Mouse (Mus musculus) testis, postnatal 14 days (tissue): ENCODE results near the gene Duox1.

Source experiments
- DNase-seq: peaks from one replicate; pipeline ENCODE4 v3.0.0; 2021; ENCODE audit warnings: low spot score

The Duox1 gene

DNA sequence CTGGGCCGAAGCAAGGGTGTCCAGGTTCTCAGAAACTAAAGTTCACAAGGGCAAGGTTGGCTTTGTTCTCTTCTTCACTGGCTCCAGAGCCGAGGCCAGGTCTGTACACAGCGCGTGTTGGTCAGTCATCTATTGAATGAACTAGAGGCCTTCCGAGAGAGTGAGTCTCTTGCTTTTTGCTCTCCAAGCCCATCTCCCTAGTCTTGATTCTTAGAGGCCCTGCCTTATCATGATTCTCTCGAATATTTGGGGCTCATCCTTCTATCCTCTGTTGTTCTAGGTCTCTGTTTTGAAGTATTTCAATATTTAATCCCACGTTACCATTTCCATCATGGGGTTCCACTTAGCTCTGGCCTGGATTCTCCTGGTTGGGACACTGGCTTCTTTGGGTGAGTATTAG, at the start of gene Duox1:
TSS of gene Duox1 (plus strand) at position 301 of the 400 bp plus-strand sequence.
- no peak for DNase-seq

DNA sequence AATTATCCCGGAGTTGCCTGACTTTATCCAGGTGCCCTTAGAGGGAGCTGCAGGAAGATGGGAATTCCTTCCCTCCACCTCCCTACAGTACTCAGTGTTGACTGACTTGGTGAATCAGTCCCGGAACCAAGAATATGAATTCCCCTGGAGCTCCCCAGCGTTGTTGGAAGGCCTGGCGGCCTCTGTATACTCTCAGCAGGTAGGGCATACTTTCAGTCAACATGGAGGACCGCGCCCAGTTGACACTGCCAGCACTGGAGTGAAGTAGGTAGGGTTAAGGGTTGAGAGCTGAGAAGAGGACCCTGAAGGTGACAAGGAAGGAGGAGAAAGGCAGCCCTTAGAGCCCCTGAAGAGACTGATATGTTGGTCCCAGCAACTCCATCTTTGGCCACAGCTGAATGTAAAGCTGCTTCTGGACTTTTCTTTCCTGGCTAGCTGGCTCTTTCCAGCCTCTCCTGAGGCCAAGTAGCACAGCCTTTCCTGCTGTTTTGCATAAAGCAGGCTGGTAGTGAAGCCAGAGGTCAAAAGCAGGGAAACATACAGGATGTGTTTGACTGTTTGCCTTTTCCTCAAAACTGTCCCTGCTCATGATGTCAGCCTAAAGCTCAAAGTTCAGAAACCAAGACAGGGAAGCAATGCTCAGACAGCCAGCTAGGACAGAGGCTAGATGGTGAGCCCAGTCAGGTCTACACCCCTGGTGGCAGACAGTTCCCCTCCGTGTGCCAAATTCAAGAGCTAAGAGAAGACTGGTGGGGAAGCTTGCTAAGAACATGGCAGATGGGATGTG, 48.9 kb upstream of the Duox1 start:
- DNase-seq, result no peak

DNA sequence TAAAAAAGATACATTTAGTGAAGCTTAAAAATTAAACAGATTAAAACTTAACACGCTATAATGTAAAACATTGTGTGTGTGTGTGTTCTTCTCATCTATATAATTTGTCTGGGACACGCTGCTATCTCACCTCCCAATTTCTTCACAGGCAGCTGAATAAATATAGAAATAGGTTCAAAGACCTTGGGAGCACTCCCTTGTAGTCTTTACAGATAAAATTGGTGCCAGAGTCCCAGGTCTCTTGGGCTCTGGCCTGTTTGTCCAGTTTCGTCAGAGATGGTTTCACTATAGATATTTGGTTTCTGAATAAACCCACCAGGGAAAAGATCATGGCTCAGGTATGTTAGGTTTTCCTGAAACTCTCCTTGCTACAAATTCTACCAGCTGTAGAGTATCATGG, 36.7 kb upstream of the Duox1 start:
- no peak for DNase-seq

DNA sequence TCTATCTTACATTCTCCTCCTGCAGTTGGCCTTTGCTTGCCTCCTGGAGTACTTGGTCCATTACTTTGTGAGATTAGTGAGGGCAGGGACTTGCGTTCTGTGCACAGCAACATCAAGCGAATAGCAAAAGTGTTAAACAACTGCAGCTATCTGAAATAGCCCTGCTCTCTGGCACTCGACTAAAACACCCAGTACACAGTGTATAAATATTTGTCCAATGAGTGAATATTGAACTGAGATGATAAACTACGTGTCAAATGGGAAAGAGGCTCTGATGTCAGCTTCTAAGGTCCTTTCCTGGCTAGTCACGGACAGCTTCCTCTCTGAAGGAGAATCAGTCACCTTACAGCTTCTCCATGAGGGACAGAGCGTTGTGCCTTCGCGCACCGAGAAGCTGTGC, 31.4 kb upstream of the Duox1 start:
- no peak for DNase-seq

DNA sequence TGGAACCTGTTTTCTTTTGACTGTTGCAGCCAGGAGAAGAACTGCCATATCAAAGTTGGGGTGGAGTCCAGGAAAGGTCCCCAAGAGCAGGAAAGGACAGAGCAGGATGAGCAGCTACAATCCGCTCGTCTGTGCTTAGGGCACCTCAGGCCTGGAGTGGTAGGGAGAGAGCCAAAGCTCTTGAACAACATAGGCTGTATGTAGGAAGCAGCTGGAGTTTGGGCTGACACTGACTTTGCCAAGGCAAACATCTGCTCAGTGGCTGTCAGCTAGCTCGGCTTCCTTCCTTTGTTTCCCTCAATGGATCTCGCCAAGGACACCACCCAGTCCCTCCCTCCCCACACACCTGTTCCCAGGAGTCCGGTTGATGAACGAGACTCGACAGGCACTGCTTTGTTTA, 29.3 kb upstream of the Duox1 start:
- no peak for DNase-seq

DNA sequence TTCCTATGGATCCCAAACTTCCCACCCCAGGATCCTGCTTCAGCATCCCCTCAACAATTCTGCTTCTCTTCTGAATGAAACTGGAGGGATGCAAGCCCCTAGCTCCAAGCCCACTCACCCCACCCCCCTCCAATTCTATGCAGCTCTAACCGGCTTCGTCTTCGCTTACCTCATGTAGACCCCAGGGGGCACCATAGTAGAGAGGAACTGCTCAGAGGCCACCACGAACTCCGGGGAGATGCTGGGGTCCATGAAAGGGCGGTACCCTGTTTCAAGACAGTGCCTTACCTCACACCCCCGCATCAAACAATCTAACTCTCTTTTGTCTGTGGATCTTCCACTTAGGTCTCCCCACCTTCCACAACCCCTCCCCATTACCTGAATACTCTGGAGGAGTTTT, 20.6 kb upstream of the Duox1 start:
- no peak for DNase-seq

DNA sequence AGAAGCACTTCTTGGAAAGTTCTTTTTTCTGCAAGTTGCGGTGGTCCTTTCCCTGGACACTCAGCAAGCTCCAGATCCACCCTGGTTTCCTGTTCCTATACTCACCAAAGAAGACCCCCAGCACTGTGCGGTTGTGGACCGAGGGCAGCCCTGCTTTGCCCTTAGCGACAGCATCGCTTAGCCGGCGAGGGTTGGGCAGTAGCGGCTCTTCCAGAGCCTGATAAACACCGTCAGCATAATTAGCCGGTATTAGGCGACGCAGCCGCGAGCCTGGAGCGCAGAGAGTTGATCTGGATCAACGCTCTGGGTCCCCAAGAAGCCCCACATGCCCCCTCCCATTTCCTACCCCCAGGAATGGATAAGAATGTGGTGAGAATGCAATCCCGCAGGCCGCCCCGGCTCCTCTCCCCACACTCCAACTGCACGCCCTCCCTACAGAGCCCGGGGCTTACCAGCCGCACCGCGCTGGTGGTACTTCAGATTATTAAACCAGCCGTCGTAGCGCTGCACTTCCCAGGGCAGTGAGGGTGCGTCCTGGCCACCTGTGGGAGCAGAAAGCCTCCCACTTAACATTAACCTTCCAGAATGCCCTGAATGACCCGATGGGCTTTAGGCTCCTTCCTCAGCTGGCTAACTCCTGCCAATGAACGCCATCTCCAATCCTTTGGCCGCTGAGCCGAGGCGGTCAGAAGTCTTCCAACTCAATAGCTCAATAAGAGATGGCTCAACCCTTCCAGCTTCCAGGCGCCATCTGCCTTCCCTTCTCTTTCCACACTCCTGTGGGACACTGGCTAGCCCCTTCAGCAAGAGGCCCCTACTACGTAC, 18.0 kb upstream of the Duox1 start:
- no peak for DNase-seq

DNA sequence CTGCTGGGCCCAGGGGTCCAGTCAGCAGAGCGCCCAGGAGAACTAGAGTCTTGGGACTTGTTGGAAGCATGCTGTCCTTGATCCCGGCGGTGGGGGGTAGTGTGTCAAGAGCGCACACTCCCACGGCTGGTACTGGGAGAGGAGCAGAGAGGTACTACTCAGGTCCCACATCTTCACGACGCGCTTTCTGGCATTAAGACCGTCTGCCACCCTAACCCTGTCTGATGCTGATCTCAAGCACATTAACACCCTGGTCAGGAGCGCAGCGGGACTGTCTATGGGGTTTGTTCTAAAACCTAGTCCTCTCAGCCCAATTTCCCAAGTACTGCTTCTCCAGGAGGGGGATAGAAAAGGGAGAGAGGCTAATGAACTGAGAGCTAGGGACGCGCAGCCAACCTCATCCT, 17.4 kb upstream of the Duox1 start, which contains the start of gene Duox2:
TSS of gene Duox2 (minus strand) at position 354 of the 404 bp plus-strand sequence.
- DNase-seq, result no peak

DNA sequence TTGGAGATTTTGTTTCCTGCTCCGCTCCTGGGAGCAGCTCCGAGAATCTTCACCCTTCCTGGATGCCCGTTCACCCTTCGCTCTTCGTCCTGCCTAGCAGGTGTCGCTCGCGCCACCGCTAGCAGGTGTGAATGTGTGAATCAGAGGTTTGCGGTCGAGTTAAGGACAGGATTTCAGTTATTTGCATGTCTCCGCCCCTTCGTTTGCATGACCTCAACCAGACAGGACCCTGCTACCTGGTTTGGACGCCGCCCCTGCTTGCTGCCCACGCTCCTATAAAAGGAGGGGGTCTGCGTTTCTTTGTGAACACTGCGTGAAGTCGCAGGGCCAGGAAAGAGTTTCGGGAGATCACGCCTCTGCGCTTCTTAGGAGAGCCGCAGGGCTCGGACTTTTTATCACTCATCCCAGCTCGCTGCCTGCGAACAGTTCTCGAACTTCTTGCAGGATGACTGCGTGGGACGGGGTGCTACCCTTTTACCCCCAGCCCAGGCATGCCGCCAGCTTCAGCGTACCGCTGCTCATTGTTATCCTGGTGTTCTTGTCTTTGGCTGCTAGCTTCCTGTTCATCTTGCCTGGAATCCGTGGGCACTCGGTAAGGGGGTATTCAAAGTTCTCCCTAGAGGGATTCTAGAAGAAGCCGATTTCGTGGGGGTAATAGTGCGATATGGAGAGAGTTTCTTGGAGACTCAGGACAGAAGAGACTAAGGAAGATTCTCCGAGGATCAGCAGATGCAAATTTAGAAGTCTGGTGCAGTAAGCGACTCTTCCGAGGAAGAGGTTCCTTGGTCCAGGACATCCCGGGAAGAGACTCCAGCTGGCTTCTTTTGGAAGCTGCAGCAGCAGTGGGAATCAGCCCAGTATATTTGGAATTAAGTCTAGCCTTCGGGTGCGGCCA, 16.6 kb upstream of the Duox1 start, which contains the start of gene Duoxa2:
TSS of gene Duoxa2 (plus strand) at position 305 of the 895 bp plus-strand sequence.
- DNase-seq, result peak; percentile 35

DNA sequence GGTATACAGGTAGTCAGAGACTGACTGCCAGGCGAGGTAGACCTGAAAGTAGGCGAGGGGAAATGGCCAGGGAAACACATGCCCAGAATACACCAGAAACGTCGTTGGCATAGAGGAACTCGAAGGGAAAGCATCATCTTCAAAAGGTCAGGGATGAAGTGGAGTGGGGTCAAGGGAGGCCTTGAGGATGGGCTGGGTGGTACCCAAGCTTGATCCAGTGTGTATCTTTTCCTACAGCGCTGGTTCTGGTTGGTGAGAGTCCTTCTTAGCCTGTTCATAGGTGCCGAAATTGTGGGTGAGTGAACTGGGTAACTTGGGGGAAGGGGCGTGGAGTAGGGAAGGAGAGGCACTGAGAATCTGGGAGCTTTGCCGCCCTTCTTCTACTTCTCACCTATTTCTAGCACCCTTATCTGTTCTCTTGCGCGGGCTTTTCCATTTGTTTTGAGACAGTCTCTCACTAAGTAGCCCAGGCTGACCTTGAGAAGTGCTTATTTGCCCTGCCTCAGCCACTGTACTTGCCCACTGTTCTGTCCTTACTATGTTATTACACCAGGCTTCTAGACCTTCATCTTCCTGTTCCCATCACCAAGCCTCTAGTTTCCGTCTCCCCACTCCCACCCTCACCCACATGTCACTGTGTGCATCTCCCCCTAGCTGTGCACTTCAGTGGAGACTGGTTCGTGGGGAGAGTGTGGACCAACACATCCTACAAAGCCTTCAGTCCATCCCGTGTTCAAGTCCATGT, 15.4 kb upstream of the Duox1 start:
- DNase-seq, result no peak

DNA sequence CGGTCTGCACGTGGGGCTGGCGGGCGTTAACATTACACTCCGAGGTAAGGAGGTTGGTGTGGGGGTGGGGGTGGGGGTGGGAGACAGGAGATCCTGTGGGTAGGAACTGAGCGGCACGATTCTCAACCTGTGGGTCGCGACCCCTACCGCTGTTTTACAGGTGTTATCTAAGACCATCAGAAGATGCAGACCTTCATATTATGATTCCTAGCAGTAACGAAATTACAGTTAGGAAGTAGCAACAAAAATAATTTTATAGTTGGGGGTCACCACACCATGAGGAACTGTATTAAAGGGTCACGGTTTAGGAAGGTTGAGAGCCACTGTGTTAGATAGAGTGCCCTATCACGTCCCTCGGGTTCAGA, 14.8 kb upstream of the Duox1 start:
- DNase-seq, result no peak

DNA sequence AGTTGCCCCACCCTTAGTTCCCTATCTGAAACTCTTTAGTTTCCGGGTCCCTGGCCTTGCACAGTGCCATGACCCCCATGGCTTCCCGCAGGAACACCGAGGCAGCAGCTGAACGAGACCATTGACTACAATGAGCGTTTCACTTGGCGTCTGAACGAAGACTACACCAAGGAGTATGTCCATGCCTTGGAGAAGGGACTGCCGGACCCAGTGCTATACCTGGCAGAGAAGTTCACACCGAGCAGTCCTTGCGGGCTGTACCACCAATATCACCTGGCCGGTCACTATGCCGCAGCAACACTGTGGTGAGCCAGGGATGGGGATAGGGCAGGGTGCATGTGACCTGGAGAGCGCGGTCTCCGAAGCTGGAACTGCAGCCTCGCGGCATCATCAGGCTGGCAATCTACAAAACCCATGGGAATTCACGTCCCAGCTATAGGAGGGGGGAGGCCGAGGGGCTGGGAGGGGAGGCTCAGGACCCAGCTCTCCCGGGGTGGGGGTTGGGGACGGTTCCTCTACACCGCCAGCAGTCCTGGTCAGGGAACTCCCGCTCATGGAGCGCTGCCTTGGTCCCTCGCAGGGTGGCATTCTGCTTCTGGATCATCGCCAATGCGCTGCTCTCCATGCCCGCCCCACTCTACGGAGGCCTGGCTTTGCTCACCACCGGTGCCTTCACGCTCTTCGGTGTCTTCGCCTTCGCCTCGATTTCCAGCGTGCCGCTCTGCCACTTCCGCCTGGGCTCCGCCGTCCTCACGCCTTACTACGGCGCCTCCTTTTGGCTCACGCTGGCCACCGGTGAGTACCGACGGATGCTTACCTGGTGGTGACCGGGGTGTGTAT, 14.2 kb upstream of the Duox1 start:
- no peak for DNase-seq

DNA sequence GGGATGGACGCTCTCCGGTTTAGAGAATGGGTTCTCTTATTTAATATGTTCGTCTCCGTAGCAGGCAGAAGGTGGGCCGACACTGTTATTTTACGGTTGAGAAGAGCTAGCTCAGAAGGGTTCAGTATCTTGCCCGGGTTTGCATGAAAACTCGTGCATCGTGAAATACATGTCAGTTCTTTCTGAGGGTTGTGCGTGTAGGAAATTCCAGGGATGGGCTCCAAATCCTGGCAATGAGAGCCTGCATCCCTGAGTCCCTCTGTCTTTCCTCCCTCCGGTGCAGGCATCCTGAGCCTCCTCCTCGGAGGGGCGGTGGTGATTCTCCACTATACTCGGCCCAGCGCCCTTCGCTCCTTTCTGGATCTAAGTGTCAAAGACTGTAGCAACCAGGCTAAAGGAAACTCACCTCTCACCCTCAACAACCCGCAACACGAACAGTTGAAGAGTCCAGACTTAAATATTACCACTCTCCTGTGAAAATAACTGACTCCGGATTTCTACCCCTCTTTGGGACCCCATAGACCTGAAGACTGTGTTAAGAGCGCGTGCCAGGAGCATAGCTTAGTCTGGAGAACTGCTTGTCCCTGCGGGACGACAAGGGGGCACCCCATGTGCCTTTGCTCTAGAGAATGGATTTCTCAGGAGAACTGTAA, 13.4 kb upstream of the Duox1 start:
- DNase-seq, result no peak

DNA sequence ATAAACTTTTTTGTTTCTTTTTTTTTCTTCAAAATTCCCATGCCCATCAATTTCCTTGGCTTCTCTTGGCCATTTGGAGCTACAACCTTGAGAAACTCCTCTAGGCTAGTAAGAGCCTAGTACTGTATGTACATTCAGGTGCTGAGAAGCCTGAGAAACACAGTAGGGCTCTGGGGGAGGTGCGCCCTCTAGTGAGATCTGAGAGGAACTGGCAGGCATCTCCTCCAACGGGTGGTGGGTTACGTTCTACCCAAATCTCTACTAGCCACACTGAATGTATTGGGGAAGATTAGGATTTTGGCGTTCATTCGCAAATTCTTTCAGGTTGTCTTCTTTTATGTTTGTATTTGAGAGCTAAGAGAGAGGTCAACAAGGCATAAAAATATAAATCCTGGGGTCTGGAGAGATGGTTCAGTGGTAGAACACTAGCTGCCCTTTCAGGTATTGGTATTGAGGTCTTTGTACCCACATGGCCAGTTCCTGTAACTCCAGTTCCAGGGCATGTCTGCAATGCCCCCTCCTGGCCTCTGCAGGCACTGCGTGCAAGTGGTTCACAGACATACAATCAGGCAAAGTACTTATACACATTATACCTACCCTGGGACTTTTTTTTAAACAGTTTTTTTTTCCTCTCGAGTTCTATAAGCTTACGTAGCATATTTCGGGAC, 12.8 kb upstream of the Duox1 start:
- DNase-seq, result peak; percentile 71

DNA sequence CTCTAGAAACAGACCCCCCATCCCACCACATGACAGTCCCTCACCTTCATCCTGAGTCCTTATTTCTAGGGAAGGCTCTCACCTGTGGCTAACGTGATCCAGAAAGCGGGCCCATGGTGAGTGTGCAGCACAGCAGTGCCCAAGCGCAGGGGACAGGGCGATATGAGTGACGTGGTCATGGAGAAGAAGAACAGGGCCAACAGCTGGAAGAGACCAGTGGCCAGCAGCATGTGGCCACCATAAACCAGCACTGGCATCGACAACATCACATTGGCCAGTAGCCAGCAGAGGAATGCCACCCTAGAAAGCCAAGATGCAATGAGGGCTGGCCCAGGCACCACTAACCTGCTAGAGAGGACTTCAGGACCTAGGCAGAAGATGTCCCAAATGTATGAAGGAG, 10.9 kb upstream of the Duox1 start:
- DNase-seq, result no peak

DNA sequence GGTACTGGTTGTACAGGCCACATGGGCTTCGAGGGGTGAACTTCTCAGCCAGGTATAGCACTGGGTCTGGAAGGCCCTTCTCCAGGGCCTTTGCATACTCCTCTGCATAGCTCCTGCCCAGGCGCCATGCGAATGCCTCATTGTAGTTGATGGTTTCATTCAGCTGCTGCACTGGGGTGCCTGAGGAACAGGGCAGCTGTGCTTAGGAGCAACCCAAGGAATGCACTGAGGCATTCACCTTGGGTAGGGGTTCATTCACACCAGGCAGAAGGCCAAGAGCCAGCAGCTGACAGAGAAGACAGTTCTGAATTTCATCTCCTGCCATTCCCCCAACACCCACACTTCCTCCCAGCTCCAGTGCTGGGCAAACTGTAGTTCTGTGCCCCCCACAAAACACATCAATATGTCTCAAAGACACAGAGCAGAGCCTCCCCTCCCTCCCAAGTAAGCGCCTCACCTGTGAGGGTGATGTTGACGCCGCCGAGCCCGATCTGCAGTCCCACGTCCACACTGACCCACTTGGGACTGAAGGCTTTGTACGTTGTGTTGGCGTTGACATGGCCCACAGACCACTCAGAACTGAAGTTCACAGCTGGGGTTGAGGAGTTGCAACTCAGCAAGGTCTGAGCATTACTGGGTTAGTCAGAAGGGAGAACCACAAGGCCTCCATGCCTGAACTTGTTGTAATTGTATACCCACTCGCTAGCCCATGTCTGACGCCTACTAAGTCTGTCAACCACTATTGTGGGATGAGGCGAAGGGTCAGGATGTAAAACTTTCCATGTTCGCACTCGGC, 10.2 kb upstream of the Duox1 start:
- no peak for DNase-seq

DNA sequence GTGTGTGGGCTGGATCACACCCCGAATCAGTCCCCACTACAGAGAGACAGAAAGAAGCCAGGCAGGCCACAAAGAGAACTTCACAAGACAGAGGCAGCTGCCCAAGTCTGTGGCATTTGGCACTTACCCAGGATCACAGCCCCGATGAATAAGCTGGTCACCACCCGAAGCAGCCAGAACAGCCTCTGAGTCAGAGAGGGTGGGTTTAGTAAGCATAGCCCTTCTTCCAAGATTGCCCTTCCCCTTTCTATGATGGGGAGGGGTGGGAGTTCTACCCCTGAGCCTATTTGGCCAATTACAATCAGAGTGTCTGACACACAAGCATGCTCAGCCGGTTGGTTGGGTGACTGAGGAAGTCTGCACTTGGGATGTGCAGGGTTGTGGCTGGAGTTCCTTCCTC, 9.3 kb upstream of the Duox1 start:
- DNase-seq, result no peak

DNA sequence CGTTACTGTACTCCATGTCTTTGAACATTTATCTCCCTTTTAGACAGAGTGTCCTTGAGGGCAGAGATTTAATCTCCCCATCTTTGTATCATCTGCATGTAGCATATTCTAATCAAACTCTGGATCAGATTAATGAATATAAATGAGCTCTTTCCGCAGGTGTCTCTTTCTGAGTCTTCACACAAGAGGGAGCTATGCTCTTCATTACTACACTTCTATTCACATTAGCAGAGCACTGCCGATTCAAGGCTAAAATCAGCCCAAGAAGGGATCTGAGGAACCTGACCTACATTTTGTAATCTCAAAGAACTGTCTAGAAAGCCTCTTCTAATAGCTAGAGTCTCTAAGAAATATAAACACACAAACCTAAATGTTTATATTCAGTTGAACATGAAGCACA, 5.8 kb upstream of the Duox1 start:
- no peak for DNase-seq

DNA sequence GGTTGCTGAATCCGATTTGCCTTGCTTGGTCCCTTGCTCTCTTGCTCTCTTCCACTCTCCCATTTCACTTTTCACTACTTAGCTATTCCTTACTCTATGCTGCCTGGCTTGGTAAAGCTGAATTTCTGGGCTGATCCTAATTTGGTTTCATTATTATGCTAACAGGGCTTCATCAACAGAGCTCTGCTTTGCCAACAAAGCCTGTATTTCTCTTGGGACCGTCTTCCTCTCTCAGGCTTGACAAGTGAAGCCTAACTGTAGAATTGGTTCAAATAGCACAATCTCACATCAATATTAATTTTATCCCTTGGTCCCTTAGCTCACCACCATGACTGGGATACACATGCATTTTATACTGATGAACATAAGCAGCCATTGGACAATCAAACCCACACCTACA, 3.9 kb upstream of the Duox1 start:
- DNase-seq, result no peak
